Mouse (Mus musculus) MEL (cell line): ENCODE measurements around the gene E2f3. TPM values are rescaled to one million over a fixed set of nuclear protein-coding genes. Genes with fewer than 3 reads are reported as not detected.

Experiments
- DNase-seq: peaks from one replicate; pipeline ENCODE4 v3.0.0; 2011; ENCODE audit warnings: low read depth, low spot score
- H3K27ac ChIP-seq: 2 replicates; pipeline ENCODE4 v1.5.1; 2012; ENCODE audit warnings: low read depth, mild to moderate bottlenecking, control low read depth, low read length, moderate library complexity; ENCODE audit not compliant: control insufficient read depth
- H3K27me3 ChIP-seq, 2 experiments: fragments of 150-350 bp in 1 of 2; sonication (generic) in 1 of 2; 2 replicates each; pipeline ENCODE4 v1.6.1; 2012; ENCODE audit warnings: low read length in 2 of 2, mild to moderate bottlenecking in 2 of 2, improper control_type of control experiment in 1 of 2, moderate library complexity in 1 of 2; ENCODE audit not compliant: insufficient read depth in 2 of 2, control insufficient read depth in 1 of 2
- H3K36me3 ChIP-seq, 2 experiments: 2 replicates each; pipeline ENCODE4 v1.6.1; 2012 to 2014; ENCODE audit warnings: low read length in 2 of 2, improper control_type of control experiment in 1 of 2, inconsistent platforms in 1 of 2, mild to moderate bottlenecking in 1 of 2; ENCODE audit not compliant: insufficient read depth in 2 of 2, control insufficient read depth in 1 of 2
- H3K4me1 ChIP-seq, 2 experiments: fragments of 150-350 bp in 1 of 2; sonication (generic) in 1 of 2; 2 replicates each; pipeline ENCODE4 v1.6.1; 2012; ENCODE audit warnings: low read length in 2 of 2, improper control_type of control experiment in 1 of 2, mild to moderate bottlenecking in 1 of 2; ENCODE audit not compliant: insufficient read depth in 2 of 2, control insufficient read depth in 1 of 2
- H3K4me3 ChIP-seq, 2 experiments: fragments of 150-350 bp in 1 of 2; sonication (generic) in 1 of 2; 2 replicates each; pipeline ENCODE4 v1.5.1; 2012; ENCODE audit warnings: low read depth in 2 of 2, low read length in 2 of 2, mild to moderate bottlenecking in 2 of 2, moderate library complexity in 2 of 2, control low read depth in 1 of 2, improper control_type of control experiment in 1 of 2; ENCODE audit not compliant: control insufficient read depth in 1 of 2, insufficient read depth in 1 of 2
- H3K79me2 ChIP-seq: 2 replicates; pipeline ENCODE4 v1.6.1; 2012; ENCODE audit warnings: mild to moderate bottlenecking, low read length, moderate library complexity; ENCODE audit not compliant: control insufficient read depth, poor library complexity, insufficient read depth
- H3K9ac ChIP-seq: 2 replicates; pipeline ENCODE4 v1.6.1; 2012; ENCODE audit warnings: low read depth, mild to moderate bottlenecking, control low read depth, low read length, moderate library complexity; ENCODE audit not compliant: control insufficient read depth, poor library complexity, severe bottlenecking
- H3K9me3 ChIP-seq: fragments of 150-350 bp; sonication (generic); replicated peaks from 2 replicates; pipeline ENCODE4 v1.6.1; 2012; ENCODE audit warnings: mild to moderate bottlenecking, low read length, improper control_type of control experiment, moderate library complexity; ENCODE audit not compliant: insufficient read depth
- BHLHE40 ChIP-seq: IDR thresholded peaks from 2 replicates; pipeline ENCODE4 v1.6.1; 2012; ENCODE audit warnings: low read depth, mild to moderate bottlenecking, inconsistent platforms, low read length, improper control_type of control experiment, borderline replicate concordance
- CHD2 ChIP-seq: IDR thresholded peaks from 2 replicates; pipeline ENCODE4 v1.6.1; 2011; ENCODE audit warnings: low read length, improper control_type of control experiment
- CTCF ChIP-seq, 3 experiments: IDR thresholded peaks in 2 of 3; conservative IDR thresholded peaks in 1 of 3; 2 replicates each; pipeline ENCODE4 v1.5.1; 2011 to 2012; ENCODE audit warnings: low read length in 3 of 3, low read depth in 2 of 3, mild to moderate bottlenecking in 2 of 3, improper control_type of control experiment in 1 of 3, inconsistent platforms in 1 of 3, mixed read lengths in 1 of 3, moderate library complexity in 1 of 3; ENCODE audit not compliant: control insufficient read depth in 1 of 3, insufficient read depth in 1 of 3, poor library complexity in 1 of 3, severe bottlenecking in 1 of 3
- E2F4 ChIP-seq: IDR thresholded peaks from 2 replicates; pipeline ENCODE4 v1.6.1; 2011; ENCODE audit warnings: low read depth, low read length, improper control_type of control experiment, borderline replicate concordance
- ELF1 ChIP-seq: IDR thresholded peaks from 2 replicates; pipeline ENCODE4 v1.6.1; 2014; ENCODE audit warnings: low read depth, mild to moderate bottlenecking, inconsistent platforms, low read length, improper control_type of control experiment, moderate library complexity
- HCFC1 ChIP-seq: IDR thresholded peaks from 2 replicates; pipeline ENCODE4 v1.6.1; 2012; ENCODE audit warnings: low read depth, mild to moderate bottlenecking, inconsistent platforms, low read length, improper control_type of control experiment, moderate library complexity
- KAT2A ChIP-seq: conservative IDR thresholded peaks from 2 replicates; pipeline ENCODE4 v1.6.1; 2012; ENCODE audit warnings: low read depth, low read length, improper control_type of control experiment, inconsistent platforms
- MAFK ChIP-seq: IDR thresholded peaks from 2 replicates; pipeline ENCODE4 v1.6.1; 2011; ENCODE audit warnings: low read depth, mild to moderate bottlenecking, low read length, improper control_type of control experiment, borderline replicate concordance
- MAX ChIP-seq: IDR thresholded peaks from 2 replicates; pipeline ENCODE4 v1.6.1; 2011; ENCODE audit warnings: low read length, improper control_type of control experiment
- MAZ ChIP-seq: IDR thresholded peaks from 2 replicates; pipeline ENCODE4 v1.6.1; 2012; ENCODE audit warnings: low read depth, mild to moderate bottlenecking, inconsistent platforms, low read length, improper control_type of control experiment
- MEF2A ChIP-seq: IDR thresholded peaks from 2 replicates; pipeline ENCODE4 v1.6.1; 2014; ENCODE audit warnings: low read depth, mild to moderate bottlenecking, inconsistent platforms, low read length, improper control_type of control experiment; ENCODE audit not compliant: poor library complexity, insufficient replicate concordance, severe bottlenecking; ENCODE audit errors: extremely low read depth
- MXI1 ChIP-seq: IDR thresholded peaks from 2 replicates; pipeline ENCODE4 v1.6.1; 2011; ENCODE audit warnings: mild to moderate bottlenecking, low read depth, low read length, improper control_type of control experiment
- MYC ChIP-seq: IDR thresholded peaks from 2 replicates; pipeline ENCODE4 v1.6.1; 2011; ENCODE audit warnings: low read depth, mild to moderate bottlenecking, low read length, improper control_type of control experiment, moderate library complexity
- NELFE ChIP-seq: IDR thresholded peaks from 2 replicates; pipeline ENCODE4 v1.6.1; 2011; ENCODE audit warnings: low read depth, low read length, improper control_type of control experiment
- NRF1 ChIP-seq: IDR thresholded peaks from 2 replicates; pipeline ENCODE4 v1.6.1; 2014; ENCODE audit warnings: low read depth, mild to moderate bottlenecking, inconsistent platforms, low read length, improper control_type of control experiment, moderate library complexity; ENCODE audit not compliant: poor library complexity, insufficient read depth, severe bottlenecking
- POLR2A ChIP-seq, 2 experiments: IDR thresholded peaks; 2 replicates each; pipeline ENCODE4 v1.6.1; 2011 to 2012; ENCODE audit warnings: low read length in 2 of 2, mild to moderate bottlenecking in 2 of 2, control low read depth in 1 of 2, improper control_type of control experiment in 1 of 2, low read depth in 1 of 2, moderate library complexity in 1 of 2; ENCODE audit not compliant: control insufficient read depth in 1 of 2, insufficient read depth in 1 of 2, poor library complexity in 1 of 2
- POLR2AphosphoS2 ChIP-seq: IDR thresholded peaks from 2 replicates; pipeline ENCODE4 v1.6.1; 2011; ENCODE audit warnings: low read length, improper control_type of control experiment
- RAD21 ChIP-seq: IDR thresholded peaks from 2 replicates; pipeline ENCODE4 v1.6.1; 2011; ENCODE audit warnings: mild to moderate bottlenecking, low read depth, low read length, improper control_type of control experiment
- RCOR1 ChIP-seq: IDR thresholded peaks from 2 replicates; pipeline ENCODE4 v1.6.1; 2012; ENCODE audit warnings: low read depth, mild to moderate bottlenecking, inconsistent platforms, low read length, improper control_type of control experiment
- SIN3A ChIP-seq: IDR thresholded peaks from 2 replicates; pipeline ENCODE4 v1.6.1; 2012; ENCODE audit warnings: low read length, improper control_type of control experiment, inconsistent platforms
- TBP ChIP-seq: IDR thresholded peaks from 2 replicates; pipeline ENCODE4 v1.8.0; 2011; ENCODE audit warnings: low read depth, low read length, improper control_type of control experiment
- TCF12 ChIP-seq: IDR thresholded peaks from 2 replicates; pipeline ENCODE4 v1.6.1; 2014; ENCODE audit warnings: low read depth, mild to moderate bottlenecking, inconsistent platforms, low read length, improper control_type of control experiment, moderate library complexity
- UBTF ChIP-seq: IDR thresholded peaks from 2 replicates; pipeline ENCODE4 v1.6.1; 2012; ENCODE audit warnings: low read depth, mild to moderate bottlenecking, inconsistent platforms, low read length, improper control_type of control experiment, moderate library complexity, borderline replicate concordance; ENCODE audit not compliant: insufficient read depth
- ZNF384 ChIP-seq: IDR thresholded peaks from 2 replicates; pipeline ENCODE4 v1.6.1; 2012; ENCODE audit warnings: low read depth, mild to moderate bottlenecking, inconsistent platforms, low read length, improper control_type of control experiment
- polyA plus RNA-seq, 2 experiments: library from polyadenylated mRNA; stranded (reverse) in 1 of 2; unstranded in 1 of 2; fragments of >175 nt in 1 of 2; fragments of >200 nt in 1 of 2; gene quantifications; 2 replicates each; pipeline versions ENCODE4 v1.2.1 to v1.2.4; 2012; ENCODE audit warnings: low replicate concordance in 2 of 2, low read depth in 1 of 2; ENCODE audit not compliant: insufficient read length in 2 of 2, insufficient read depth in 1 of 2, missing spikeins in 1 of 2
- total RNA-seq: library from RNA; depleted of rRNA; stranded (reverse); fragments of 300-350 nt; gene quantifications from 2 replicates; pipeline ENCODE4 v1.2.3, GENCODE M21; 2012

The E2f3 gene
- total and polyA plus RNA-seq, 3 experiments: 12.8 to 20.0 TPM; not detected in 1

DNA sequence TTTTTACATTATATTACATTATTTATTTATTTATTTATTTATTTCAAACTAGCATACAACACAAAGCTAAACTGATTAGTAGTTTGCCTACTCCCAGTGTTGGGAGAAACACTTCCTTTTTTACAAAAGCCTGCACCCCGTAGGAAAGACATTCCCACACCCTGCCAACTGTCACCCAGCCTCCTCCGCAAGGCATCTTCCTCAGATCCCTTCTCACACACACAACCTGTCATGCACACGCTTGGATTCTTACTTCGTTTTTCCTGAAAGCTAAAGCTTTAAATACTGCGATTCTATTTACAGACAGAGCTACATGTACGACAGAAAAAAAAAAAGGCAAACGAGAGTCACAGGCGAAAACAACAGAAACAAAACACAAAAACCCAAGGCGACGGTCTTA is 79.1 kb downstream of the E2f3 start:
- TF ChIP-seq MAFK (no peak), MAX (no peak), POLR2AphosphoS2 (no peak), MXI1 (no peak), TBP (no peak), ZNF384 (no peak), HCFC1 (no peak), CTCF (IDR thresholded peaks at IDR 0.05 in 2 of 3, conservative IDR thresholded peaks at IDR 0.05 in 1 of 3; ENCODE audit: control insufficient read depth in 1 of 3, insufficient read depth in 1 of 3, low read depth in 2 of 3, low read length in 3 of 3, poor library complexity in 1 of 3, severe bottlenecking in 1 of 3) (no peak), NELFE (no peak), CHD2 (no peak), MAZ (no peak), NRF1 (no peak), RCOR1 (no peak), RAD21 (no peak), MYC (no peak), BHLHE40 (no peak), TCF12 (no peak), KAT2A (no peak), ELF1 (no peak), E2F4 (no peak)
- no peak overlapping the region for H3K27ac ChIP-seq
- no peaks in the 10 kb centered on the region for H3K4me1 ChIP-seq
- no peaks in the 10 kb centered on the region for H3K79me2 ChIP-seq
- no peak overlapping the region for H3K9ac ChIP-seq
- no peaks in the 10 kb centered on the region for H3K27me3 ChIP-seq
- H3K36me3 ChIP-seq: peaks cover 3 to 5% of the 10 kb centered on the region in 2 experiments; a peak in 1 of 4 replicates
- no peak for DNase-seq
- H3K4me3 ChIP-seq: no peak overlapping the region
- no peaks in the 10 kb centered on the region for H3K9me3 ChIP-seq

DNA sequence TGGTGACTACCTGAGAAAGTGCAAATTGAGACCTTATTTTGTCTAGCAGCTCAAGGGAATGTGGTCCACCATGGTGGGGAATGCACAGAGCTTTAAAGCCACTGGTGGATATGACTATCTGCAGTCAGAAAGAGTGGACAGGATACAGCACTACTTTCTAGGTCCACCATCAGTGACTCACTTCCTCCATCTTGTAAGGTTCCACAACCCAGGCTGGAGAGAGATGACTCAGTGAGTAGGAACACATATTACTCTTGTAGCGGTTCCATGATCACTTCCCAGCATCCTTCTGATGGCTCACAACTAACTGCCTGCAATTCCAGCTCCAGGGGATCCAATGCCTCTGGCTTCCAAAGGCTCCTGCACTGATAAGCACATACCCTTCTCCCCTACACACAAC is 82.5 kb downstream of the E2f3 start:
- H3K4me1 ChIP-seq: no peaks in the 10 kb centered on the region
- H3K36me3 ChIP-seq: 0 out of 4 replicates have a peak, but pooled peaks cover 0 to 3% of the 10 kb centered on the region in 2 experiments
- no peak overlapping the region for H3K9ac ChIP-seq
- TF ChIP-seq POLR2A (IDR thresholded peaks at IDR 0.05; ENCODE audit: control insufficient read depth in 1 of 2, insufficient read depth in 1 of 2, low read depth in 1 of 2, low read length in 2 of 2, poor library complexity in 1 of 2) (no peak), SIN3A (no peak), CHD2 (no peak), MYC (no peak), E2F4 (no peak), UBTF (no peak), MAZ (no peak), MEF2A (no peak)
- TF ChIP-seq, all 39 proteins: peak for 0
- H3K27ac ChIP-seq: no peak overlapping the region
- H3K79me2 ChIP-seq: no peaks in the 10 kb centered on the region
- H3K9me3 ChIP-seq: no peaks in the 10 kb centered on the region
- no peak overlapping the region for H3K4me3 ChIP-seq
- peak; percentile 45 for DNase-seq
- no peaks in the 10 kb centered on the region for H3K27me3 ChIP-seq
